Mouse (Mus musculus): ENCODE data around the gene Flii.
A peak's percentile ranks its signal among the peaks of the same experiment; 100 is the strongest.

Gene Flii

GRCm38 (mm10) chr11:60726601-60727391 is at the start of gene Flii:
TSS of gene Flii (minus strand) at chr11:60727263.
- DNase-seq: peak; percentile 87

GRCm38 (mm10) chr11:60776107-60776828 is 49.2 kb upstream of the Flii start:
- DNase-seq: no peak

- no peak for DNase-seq
Observed at GRCm38 (mm10) chr11:60775578-60775977, 48.5 kb upstream of the Flii start.

GRCm38 (mm10) chr11:60774841-60775240 is 47.8 kb upstream of the Flii start:
- DNase-seq: peak; percentile 27

GRCm38 (mm10) chr11:60774158-60774689 is 47.2 kb upstream of the Flii start:
- no peak for DNase-seq

- no peak for DNase-seq
Observed at GRCm38 (mm10) chr11:60772161-60772560, 45.1 kb upstream of the Flii start.

- no peak for DNase-seq
Observed at GRCm38 (mm10) chr11:60770776-60771175, 43.7 kb upstream of the Flii start.

- DNase-seq: no peak
Observed at GRCm38 (mm10) chr11:60769322-60769721, 42.3 kb upstream of the Flii start.

GRCm38 (mm10) chr11:60766969-60767368 is 39.9 kb upstream of the Flii start:
- no peak for DNase-seq

GRCm38 (mm10) chr11:60761681-60762080 is 34.6 kb upstream of the Flii start:
- DNase-seq: no peak

GRCm38 (mm10) chr11:60755570-60755969 is 28.5 kb upstream of the Flii start:
- DNase-seq: no peak

- no peak for DNase-seq
Observed at GRCm38 (mm10) chr11:60740321-60740720, 13.3 kb upstream of the Flii start.

GRCm38 (mm10) chr11:60737450-60737849 is 10.4 kb upstream of the Flii start:
- DNase-seq: no peak

GRCm38 (mm10) chr11:60736491-60736890 is 9.4 kb upstream of the Flii start:
- DNase-seq: no peak

- DNase-seq: no peak
Observed at GRCm38 (mm10) chr11:60735191-60735590, 8.1 kb upstream of the Flii start.

- DNase-seq: no peak
Observed at GRCm38 (mm10) chr11:60734206-60734605, 7.1 kb upstream of the Flii start.

GRCm38 (mm10) chr11:60731251-60731650 is 4.2 kb upstream of the Flii start:
- DNase-seq: no peak

GRCm38 (mm10) chr11:60730169-60730568 is 3.1 kb upstream of the Flii start:
- DNase-seq: no peak

- no peak for DNase-seq
Observed at GRCm38 (mm10) chr11:60729217-60729641, 2.2 kb upstream of the Flii start.

- DNase-seq: peak; percentile 93
Observed at GRCm38 (mm10) chr11:60728260-60728761, 1.2 kb upstream of the Flii start, which contains the start of gene Mief2. TSS of gene Mief2 (plus strand) at chr11:60728398.

- no peak for DNase-seq
Observed at GRCm38 (mm10) chr11:60727392-60728140, 503 bp upstream of the Flii start.

GRCm38 (mm10) chr11:60719263-60719662 is 7.8 kb downstream of the Flii start:
- no peak for DNase-seq

- DNase-seq: no peak
Observed at GRCm38 (mm10) chr11:60715833-60716232, 11.2 kb downstream of the Flii start.
